Mouse (Mus musculus) testis, postnatal 10 days (tissue): ENCODE measurements at regions not wholly inside any gene's neighbourhood (a gene's known extent, or its start where the extent isn't known, plus 50 kb on each side); places are given as distances from the start of the nearest gene placed in this dataset.
A peak's percentile ranks its signal among the peaks of the same experiment; 100 is the strongest.

Source experiments
- DNase-seq: peaks from one replicate; pipeline ENCODE4 v3.0.0; 2021; ENCODE audit warnings: low spot score

- DNase-seq: peak; percentile 49
Observed at GRCm38 (mm10) chr14:32735356-32735755, 50.3 kb upstream of the 3425401B19Rik start.
